Mouse (Mus musculus) spleen, adult 2 months (tissue): ENCODE measurements around the gene Gm10134. TPM values are rescaled to one million over a fixed set of nuclear protein-coding genes. Genes with fewer than 3 reads are reported as not detected.
A peak's percentile ranks its signal among the peaks of the same experiment; 100 is the strongest.

Experiments
- DNase-seq, 2 experiments: peaks; one replicate each; pipeline versions ENCODE4 v3.0.0 to v3.0.0-alpha.2; 2012 to 2021; ENCODE audit warnings: low spot score in 2 of 2, low read depth in 1 of 2
- H3K27ac ChIP-seq: fragments of 200-500 bp; 2 replicates; pipeline ENCODE4 v1.5.1; 2012; ENCODE audit warnings: low read length, inconsistent platforms; ENCODE audit not compliant: insufficient read depth
- H3K27me3 ChIP-seq: fragments of 200-500 bp; 2 replicates; pipeline ENCODE4 v1.6.1; 2012; ENCODE audit warnings: mild to moderate bottlenecking, moderate library complexity, low read length, inconsistent platforms; ENCODE audit not compliant: control insufficient read depth, insufficient read depth
- H3K36me3 ChIP-seq: fragments of 200-500 bp; 2 replicates; pipeline ENCODE4 v1.6.1; 2012; ENCODE audit warnings: mild to moderate bottlenecking, low read length, inconsistent platforms; ENCODE audit not compliant: control insufficient read depth, insufficient read depth
- H3K4me1 ChIP-seq: fragments of 200-500 bp; 2 replicates; pipeline ENCODE4 v1.6.1; 2011; ENCODE audit warnings: inconsistent platforms; ENCODE audit not compliant: control insufficient read depth, insufficient read depth, insufficient read length
- H3K4me3 ChIP-seq: fragments of 200-500 bp; 2 replicates; pipeline ENCODE4 v1.5.1; 2011; ENCODE audit warnings: mild to moderate bottlenecking, inconsistent platforms; ENCODE audit not compliant: insufficient read depth, insufficient read length; ENCODE audit errors: extremely low read depth
- CTCF ChIP-seq: fragments of 200-500 bp; IDR thresholded peaks from 2 replicates; pipeline ENCODE4 v1.5.1; 2011; ENCODE audit warnings: mild to moderate bottlenecking, inconsistent platforms; ENCODE audit not compliant: insufficient read depth, insufficient read length, insufficient replicate concordance; ENCODE audit errors: extremely low read depth
- POLR2A ChIP-seq: fragments of 200-500 bp; IDR thresholded peaks from 2 replicates; pipeline ENCODE4 v1.6.1; 2011; ENCODE audit warnings: low read depth, low read length, inconsistent platforms
- WGBS: fragments of 180-500 bp; shearing (Covaris S2); methylation state at CpG from one replicate; pipeline ENCODE4 v1.1.7; 2018; 5-methylcytosine and 5-hydroxymethylcytosine counted together
- polyA plus RNA-seq: library from polyadenylated mRNA; depleted of rRNA; stranded (reverse); fragments of >200 nt; gene quantifications from 2 replicates; pipeline ENCODE4 v1.2.3, GENCODE M21; 2012

Gene Gm10134
- polyA plus RNA-seq, 1 experiment = 0.46 TPM

DNA sequence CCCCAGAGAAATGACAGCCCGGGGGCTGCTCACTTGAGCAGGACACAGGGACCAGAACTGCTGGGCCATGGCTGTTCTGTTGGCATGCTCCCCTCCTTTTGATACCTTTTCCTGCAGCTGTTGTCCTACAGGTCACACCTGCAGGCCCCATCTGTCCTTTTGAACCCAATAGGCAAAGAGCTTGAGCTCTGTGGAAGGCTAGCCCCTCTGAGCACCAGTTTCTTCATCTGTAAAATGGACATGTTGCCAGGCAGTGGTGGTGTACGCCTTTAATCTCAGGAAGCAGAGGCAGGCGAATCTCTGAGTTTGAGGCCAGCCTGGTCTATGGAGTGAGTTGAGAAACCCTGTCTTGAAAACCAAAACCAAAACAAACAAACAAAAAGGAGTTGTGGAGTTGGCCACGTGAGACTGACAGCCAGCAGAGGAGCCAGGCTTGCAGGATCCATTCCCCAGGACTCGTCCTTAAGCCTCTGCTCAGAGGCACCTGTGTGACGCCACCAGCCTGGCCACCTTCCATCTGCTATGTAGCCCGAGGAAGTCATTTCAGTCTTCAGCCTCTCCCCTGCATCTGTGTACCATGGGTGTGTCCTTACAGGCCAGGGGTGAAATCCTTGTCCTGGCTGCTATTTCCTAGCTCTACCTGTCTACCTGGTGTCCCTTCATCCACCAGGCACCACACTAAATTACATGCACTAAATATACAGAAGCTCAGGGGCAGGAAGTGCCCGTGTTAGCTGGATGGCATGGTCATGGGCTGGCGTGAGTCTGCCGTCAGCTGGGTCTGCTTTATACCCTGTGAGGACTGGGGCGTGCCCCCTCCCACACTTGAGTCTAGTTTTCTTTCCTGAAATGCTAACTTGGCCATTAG lies 31.1 kb downstream of the Gm10134 start:
- WGBS = 70% methylated on average over 11 of the region's 11 CpGs
- Histone ChIP-seq H3K4me3 (no peak overlapping the region), H3K27ac (peak overlapping the region; percentile 30), H3K36me3 (no peaks in the 10 kb centered on the region; the same call in 1 of the 2 replicates), H3K4me1 (peaks cover 62% of the 10 kb centered on the region), H3K27me3 (no peaks in the 10 kb centered on the region)
- DNase-seq = no peak
- TF ChIP-seq POLR2A (no peak), CTCF (no peak)

DNA sequence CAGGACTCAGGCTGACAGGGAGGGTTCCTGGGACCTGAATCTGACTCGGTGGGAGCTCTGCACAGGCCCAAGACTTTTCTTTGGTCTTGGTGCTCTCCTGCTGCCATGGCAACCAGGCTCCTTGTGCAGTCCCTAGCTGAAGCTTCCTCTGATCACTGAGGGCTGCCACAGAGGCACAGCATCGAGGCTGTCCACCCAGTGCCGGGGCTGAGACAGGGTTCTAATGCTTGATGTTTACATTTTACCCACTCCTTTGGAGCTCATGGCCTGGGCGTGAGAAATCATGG lies 31.7 kb downstream of the Gm10134 start:
- no peak for DNase-seq
- WGBS = 53% methylated on average over 4 of the region's 4 CpGs
- no peak overlapping the region for H3K4me3 ChIP-seq
- TF ChIP-seq POLR2A (no peak), CTCF (no peak)
- H3K4me1 ChIP-seq = peaks cover 62% of the 10 kb centered on the region
- H3K27me3 ChIP-seq = no peaks in the 10 kb centered on the region
- peaks cover 3% of the 10 kb centered on the region; the same call in 1 of the 2 replicates for H3K36me3 ChIP-seq
- peak overlapping the region; percentile 78; the same call in 1 of the 2 replicates for H3K27ac ChIP-seq

DNA sequence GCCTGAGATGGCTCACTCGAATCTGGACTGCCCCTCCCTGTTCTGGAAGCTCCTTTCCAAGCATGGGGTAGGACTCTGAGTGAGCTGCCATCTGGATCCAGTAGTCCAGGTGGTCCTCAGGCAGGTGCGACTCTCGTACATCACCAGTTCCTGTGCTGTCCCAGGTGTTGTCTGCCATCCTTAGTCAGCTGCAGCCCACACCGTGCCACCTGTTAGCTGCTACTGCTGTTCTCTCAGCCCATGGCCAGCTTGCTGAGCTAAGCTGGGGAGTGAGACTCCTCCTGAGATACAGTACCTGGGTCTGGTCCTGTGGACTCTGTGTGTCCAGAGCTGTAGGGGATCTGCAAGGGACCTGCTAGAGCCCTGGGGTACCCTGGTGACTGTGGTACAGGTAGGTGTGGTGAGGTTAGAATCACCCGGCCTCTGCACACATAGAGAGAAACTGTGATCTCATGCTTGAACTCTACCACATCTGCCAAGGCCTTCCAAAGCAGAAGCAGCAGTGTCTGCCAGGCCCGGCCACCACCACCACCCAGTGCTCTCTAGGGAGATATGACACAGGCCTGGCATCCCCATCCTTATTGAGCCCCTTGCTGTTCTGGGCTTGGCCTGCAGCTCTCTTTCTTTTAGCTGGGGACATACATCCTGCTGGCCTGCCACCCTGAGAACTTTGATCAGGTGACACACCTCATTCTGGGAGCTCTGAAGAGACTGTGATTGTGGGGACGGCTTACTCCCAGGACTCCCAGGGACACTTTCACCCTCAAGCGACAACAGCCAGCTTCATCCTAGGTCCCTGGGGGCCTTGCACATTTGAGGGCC lies 32.3 kb downstream of the Gm10134 start:
- peak overlapping the region; percentile 78 for H3K27ac ChIP-seq
- no peaks in the 10 kb centered on the region for H3K27me3 ChIP-seq
- peaks cover 4% of the 10 kb centered on the region; the same call in 1 of the 2 replicates for H3K36me3 ChIP-seq
- no peak overlapping the region for H3K4me3 ChIP-seq
- WGBS = 53% methylated on average over 8 of the region's 8 CpGs
- TF ChIP-seq CTCF = no peak
- TF ChIP-seq POLR2A = no peak
- no peak for DNase-seq
- peaks cover 57% of the 10 kb centered on the region for H3K4me1 ChIP-seq

DNA sequence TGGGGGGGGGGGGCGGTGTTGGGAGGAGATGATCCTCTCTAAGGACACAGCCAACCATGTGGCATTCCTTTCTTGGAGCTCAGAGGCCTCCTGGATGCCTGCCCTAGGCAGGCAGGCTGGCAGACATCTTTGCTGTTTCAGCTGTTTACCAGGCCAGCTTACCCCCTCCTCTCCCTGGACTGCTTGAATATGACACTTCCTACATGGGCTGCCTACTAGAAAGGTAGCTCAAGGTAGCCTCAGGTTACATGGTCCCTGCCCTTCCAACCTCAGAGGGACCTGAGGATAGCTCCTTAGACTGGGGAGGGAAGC lies 32.9 kb downstream of the Gm10134 start:
- H3K4me1 ChIP-seq = peaks cover 54% of the 10 kb centered on the region
- peaks cover 8% of the 10 kb centered on the region; the same call in 1 of the 2 replicates for H3K36me3 ChIP-seq
- 67% methylated on average over 1 of the region's 1 CpGs for WGBS
- DNase-seq = no peak
- no peak overlapping the region for H3K4me3 ChIP-seq
- TF ChIP-seq CTCF (no peak), POLR2A (no peak)
- H3K27me3 ChIP-seq = no peaks in the 10 kb centered on the region
- H3K27ac ChIP-seq = peak overlapping the region; percentile 78

DNA sequence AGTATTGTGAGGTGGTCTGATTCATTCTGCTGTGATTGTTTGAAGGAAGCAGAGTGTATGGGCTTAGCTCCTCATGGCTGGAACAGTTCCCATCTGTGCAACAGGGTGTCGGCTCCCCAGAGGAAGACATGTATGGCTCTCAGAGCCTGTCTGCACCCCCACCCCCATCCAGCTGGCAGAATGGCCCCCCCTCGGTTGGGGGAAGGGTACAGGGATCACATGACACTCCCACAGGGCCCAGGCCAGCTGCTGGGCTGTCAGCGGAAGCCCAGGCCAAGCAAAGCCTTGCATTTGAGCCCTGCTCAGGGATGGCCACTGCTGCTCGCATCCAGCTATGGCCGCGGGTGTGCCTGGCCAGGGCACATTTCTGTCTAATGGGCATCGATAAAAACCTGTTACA lies 33.3 kb downstream of the Gm10134 start:
- DNase-seq = peak in 1 of 2 experiments; percentile 69

DNA sequence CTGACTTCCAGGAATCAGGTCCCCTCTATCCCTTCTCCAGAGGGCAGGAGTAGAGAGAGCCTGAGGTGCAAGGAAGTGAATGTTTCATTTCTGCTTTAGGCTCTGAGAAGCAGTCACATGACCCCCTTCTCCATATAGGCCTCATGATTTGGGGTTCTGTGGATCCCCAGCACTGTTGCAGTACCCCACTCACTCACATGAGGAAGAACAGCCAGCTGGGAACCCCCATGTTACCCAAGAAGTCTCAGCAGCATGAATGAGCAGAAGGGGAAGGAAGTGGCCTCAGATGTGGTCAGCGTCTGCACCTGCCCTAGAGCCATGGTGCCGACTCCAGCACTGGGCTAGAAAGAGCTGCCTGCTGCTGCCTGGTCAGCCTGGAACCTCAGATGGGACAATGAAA lies 34.1 kb downstream of the Gm10134 start:
- WGBS = 14% methylated on average over 2 of the region's 2 CpGs
- Histone ChIP-seq H3K27ac (peak overlapping the region; percentile 78), H3K4me1 (peaks cover 49% of the 10 kb centered on the region), H3K36me3 (peaks cover 14% of the 10 kb centered on the region), H3K27me3 (no peaks in the 10 kb centered on the region), H3K4me3 (no peak overlapping the region)
- peak; percentile 75 to 81 for DNase-seq
- TF ChIP-seq POLR2A (no peak; the same call in 1 of the 2 replicates), CTCF (no peak)

More for the DNA sequence above, 33.3 kb downstream of the Gm10134 start:
- H3K27me3 ChIP-seq = no peaks in the 10 kb centered on the region
- 39% methylated on average over 7 of the region's 7 CpGs for WGBS
- H3K36me3 ChIP-seq = peaks cover 12% of the 10 kb centered on the region
- H3K4me3 ChIP-seq = no peak overlapping the region
- H3K27ac ChIP-seq = peak overlapping the region; percentile 78
- peaks cover 50% of the 10 kb centered on the region for H3K4me1 ChIP-seq
- no peak for TF ChIP-seq POLR2A

DNA sequence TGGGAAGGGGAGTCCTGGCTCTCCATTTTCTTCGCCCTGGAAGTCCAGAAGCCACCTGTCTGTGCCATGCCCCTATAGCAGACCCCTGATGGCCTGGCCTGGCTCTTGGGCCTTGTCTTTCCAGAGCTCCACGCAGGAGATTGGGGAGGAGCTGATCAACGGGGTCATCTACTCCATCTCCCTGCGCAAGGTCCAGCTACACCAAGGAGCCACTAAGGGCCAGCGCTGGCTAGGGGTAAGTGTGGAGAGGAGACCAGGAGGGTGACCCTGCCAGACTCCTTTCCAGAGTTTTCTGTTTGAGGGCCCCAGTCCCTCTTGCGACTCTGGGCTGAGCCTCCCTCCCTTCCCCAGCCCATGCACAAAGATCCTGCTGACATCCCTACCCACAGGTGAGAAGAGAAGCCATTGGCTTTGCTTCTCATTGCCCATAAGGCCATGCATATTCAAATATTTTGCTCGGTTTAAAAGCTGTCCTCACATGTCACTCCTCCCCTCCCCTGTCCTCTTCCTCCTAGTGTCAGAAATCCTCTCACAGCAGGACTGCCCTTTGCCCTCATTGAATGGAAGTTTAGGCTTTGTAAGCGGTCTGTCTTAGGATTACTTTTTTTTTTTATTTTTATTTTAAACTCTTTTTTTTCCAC lies 34.8 kb downstream of the Gm10134 start:
- peaks cover 44% of the 10 kb centered on the region for H3K4me1 ChIP-seq
- TF ChIP-seq POLR2A (no peak), CTCF (no peak)
- WGBS = 74% methylated on average over 8 of the region's 8 CpGs
- no peaks in the 10 kb centered on the region for H3K27me3 ChIP-seq
- DNase-seq = no peak
- H3K4me3 ChIP-seq = no peak overlapping the region
- H3K27ac ChIP-seq = peak overlapping the region; percentile 78
- peaks cover 19% of the 10 kb centered on the region for H3K36me3 ChIP-seq
